Mouse (Mus musculus): ENCODE measurements around the gene Xpr1.

The Xpr1 gene

DNA sequence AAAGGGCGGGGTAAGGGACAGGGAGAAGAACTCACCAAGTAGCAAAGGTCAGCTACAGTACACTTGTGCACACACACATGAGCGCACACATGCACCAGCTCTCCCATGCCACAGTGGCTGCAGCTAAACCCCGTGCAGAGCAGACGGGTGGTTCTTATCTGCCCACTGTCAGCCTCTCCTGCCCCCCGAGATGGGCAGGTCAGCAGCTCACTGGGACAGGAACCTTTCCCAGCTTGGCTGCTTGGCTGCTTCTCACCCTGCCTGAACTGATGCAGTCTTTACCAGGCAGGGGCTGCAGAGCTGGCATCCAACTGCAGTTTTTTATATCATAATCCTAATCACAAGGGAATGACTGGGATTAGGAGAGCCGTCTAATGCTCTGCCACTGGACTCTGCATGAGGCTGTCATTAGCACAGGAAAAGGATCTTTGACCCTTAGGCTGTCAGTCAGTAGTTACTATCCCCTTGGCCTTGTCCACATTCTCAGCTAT is 164.5 kb downstream of the Xpr1 start:
- WGBS = 59% methylated on average over 6 of the region's 6 CpGs

DNA sequence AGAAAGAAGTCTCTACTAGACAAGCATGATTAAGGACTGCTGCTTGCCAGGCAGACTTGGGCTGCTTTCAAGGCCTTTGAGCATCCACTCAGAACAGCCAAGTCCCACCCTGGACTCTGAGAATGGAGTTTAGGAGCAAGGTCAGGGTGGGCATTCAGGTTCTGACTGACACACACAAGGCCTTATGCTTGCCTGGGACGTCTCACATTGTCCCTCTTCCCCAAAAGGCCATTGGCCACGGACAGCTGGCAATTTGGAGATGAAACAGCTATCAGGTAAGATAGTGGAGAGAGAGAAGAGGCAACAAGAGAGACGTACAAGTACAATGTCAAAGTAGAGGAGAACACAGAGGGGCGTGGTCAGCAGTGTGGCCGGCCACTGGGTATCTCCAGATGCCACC is 165.6 kb downstream of the Xpr1 start:
- 86% methylated on average over 5 of the region's 5 CpGs for WGBS

DNA sequence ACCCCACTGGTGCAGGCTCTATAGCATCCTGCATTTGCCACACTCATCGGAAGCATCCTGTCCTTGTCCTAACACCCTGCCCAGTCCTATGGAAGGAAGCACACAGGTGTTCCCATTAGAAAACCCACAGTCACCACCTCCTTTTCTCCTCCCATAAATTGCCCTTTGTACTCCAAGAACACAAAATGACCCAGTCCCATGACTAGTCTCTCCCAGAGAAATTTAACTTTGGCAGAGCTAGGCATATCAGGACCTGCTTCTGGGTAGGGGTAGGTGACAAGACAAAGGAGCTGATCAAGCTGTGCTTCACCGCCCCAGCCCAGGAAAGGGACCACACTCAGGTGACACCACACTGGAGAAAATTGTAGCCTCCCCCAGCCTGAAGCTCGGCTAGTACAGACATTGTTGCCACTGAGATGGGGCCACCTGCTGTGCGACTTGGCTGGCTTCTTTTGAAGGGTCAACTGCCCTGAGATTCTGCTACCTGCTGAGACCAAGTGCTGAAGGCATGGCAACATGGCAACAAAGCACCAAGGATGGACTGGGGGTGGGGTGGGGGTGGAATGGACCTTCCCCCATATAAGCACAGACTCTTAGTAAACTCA is 166.6 kb downstream of the Xpr1 start:
- 71% methylated on average over 4 of the region's 4 CpGs for WGBS

DNA sequence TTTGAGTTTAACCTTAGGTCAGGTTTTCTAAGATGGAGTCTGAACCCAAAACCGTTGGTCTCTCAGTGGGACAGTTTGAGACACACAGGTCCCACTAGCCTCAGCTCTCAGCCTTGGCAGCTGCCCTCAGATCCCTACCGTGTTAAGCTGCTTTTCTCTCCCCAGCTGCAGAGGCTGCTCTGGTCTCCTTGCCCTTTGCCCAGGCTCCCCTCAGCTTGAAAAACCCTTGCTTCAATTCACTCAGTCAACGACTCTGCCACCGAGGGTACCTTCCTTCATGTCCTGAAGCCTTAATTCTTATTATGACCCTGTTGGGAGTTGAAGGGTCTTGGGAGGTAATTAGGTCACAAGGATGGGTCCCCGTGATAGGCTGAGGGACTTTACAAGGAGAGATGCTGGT is 167.3 kb downstream of the Xpr1 start:
- 61% methylated on average over 5 of the region's 5 CpGs for WGBS

DNA sequence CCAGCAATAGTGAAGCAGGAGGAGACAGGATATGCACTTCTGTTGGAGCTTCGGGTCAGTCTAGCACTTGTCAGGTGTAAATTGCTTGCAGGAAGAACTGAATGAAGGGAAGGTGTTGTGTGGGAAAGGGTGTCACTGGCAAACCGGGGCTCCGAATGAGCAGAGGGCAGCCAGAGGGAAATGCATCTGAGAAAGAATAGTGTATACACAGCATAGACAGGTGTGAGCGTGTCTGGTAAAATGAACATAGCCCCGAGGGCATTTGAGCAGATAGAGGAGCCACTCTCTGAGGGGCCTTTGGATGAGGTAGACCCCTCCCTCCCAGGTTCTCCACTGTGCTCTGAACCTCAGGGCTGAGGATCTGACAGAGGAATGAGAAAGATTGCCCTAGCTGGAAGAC is 169.2 kb downstream of the Xpr1 start:
- WGBS = 66% methylated on average over 5 of the region's 5 CpGs

DNA sequence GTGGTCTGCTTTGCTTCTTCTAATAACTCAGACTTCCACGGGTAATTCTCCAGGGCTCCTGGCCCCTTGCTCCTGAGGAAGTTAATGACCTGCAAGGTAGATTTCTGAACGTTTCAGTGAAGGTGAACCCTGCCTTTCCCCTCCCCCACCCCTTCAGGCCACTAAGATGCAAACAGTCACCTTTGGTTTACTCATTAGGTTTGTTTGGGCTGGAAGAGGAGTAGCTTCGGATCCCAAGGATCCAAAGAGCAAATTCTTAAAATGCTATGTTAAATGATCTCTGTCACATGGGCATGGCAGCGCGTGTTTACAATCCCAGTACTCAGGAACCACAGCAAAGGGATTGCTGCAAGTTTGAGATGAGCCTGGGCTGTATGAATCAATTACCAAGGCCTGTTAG is 169.8 kb downstream of the Xpr1 start:
- 68% methylated on average over 5 of the region's 5 CpGs for whole genome bisulfite sequencing

DNA sequence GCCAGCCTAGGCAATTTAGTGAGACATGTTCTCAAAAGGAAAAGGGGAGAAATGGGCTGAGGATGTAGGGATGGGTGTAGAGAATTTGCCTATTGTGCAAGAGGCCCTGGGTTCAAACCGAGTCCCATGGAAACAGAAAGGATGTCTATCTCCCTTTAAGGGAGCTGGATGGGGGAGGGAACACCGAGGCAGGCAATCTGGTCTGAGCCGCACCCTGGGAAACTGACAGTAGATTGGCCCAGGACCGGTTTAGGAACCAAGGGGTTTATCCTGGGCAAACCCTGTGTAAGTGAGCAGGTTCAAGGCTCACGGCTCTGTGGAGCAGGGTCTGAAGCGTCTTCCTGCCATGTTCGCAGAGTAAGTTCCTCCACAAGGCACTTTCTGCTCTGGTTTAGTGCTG is 171.7 kb downstream of the Xpr1 start:
- WGBS = 85% methylated on average over 7 of the region's 7 CpGs

DNA sequence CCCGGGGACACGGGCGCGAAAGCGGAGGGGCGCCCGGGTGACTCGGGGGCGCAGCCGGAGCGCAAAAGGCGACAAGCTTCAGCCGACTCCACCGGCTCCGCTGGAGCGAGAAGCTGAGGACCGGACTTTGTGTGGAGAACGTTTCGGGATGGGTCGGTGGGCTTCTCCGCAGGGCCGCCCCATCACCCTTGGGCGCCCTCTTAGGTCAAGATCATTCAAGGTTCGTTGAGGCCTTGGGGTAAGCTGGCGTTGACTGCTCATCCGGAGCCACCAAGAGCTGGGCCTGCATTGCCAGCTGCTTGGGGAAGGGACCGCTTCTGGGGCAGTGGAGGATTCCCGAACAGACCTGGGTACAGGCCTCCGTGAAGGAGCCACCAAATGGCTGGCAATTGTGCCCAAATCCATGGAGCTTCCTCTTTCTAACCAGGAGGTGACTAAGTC is 172.4 kb downstream of the Xpr1 start:
- 33% methylated on average over 29 of the region's 29 CpGs for WGBS

- 13% methylated on average over 83 of the region's 85 CpGs for WGBS
Measured at GRCm38 (mm10) chr1:155243797-155244770, 173.1 kb downstream of the Xpr1 start, which contains the start of gene BC034090. Gene BC034090 (minus strand): TSS chr1:155244444.

- 78% methylated on average over 1 of the region's 1 CpGs for WGBS
Measured at GRCm38 (mm10) chr1:155242488-155242745, 174.8 kb downstream of the Xpr1 start.

- WGBS = 81% methylated on average over 12 of the region's 12 CpGs
Measured at GRCm38 (mm10) chr1:155241701-155242487, 175.3 kb downstream of the Xpr1 start.

- whole genome bisulfite sequencing = 73% methylated on average over 6 of the region's 6 CpGs
Measured at GRCm38 (mm10) chr1:155239962-155240717, 177.1 kb downstream of the Xpr1 start.

GRCm38 (mm10) chr1:155239169-155239568 is 178.0 kb downstream of the Xpr1 start:
- 52% methylated on average over 4 of the region's 4 CpGs for WGBS

GRCm38 (mm10) chr1:155238126-155238525 is 179.1 kb downstream of the Xpr1 start:
- WGBS = 79% methylated on average over 5 of the region's 5 CpGs

DNA sequence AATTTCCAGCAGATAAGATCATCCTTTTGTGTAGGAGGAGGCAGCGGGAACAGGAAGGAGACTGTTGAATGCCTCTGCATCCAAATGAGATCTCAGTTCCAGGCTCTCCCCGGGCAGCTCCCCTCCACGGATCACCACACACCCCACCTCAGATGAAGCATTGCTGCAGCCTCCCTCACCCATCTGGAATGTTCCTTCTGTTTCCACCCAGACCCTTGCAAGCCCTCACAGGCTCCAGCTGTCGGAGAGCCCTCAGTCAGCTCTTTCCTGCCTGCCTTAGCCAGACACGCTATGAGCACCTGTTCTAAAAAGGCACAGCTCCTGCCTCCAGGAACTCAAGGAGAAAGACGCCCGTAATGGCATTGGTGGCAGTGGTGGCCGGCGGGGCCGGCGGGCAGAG is 179.8 kb downstream of the Xpr1 start:
- 38% methylated on average over 11 of the region's 11 CpGs for WGBS

- 41% methylated on average over 13 of the region's 13 CpGs for WGBS
Measured at GRCm38 (mm10) chr1:155236306-155237024, 180.8 kb downstream of the Xpr1 start.

- WGBS = 41% methylated on average over 2 of the region's 2 CpGs
Measured at GRCm38 (mm10) chr1:155235641-155236040, 181.6 kb downstream of the Xpr1 start.

GRCm38 (mm10) chr1:155233931-155234607 is 183.1 kb downstream of the Xpr1 start:
- 18% methylated on average over 14 of the region's 14 CpGs for WGBS

DNA sequence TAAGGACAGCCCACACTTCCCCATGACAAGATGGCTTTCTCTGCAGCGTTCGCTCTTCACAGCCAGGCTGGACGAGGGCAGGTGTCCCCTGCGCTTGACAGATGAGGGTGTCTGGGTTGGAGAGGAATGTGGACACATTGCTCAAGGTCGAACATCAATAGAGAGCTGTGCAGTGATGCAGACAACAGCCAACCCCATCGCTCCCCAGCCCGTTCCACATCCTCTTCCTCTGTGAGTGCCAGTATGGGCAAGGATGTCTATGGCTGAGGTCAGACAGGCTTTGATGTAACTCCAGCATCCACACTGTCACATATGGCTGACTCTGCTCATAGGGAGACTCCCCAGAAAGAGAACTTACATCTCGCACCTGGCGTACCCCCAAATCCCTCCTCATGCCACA is 183.8 kb downstream of the Xpr1 start:
- WGBS = 79% methylated on average over 9 of the region's 9 CpGs

- 58% methylated on average over 6 of the region's 6 CpGs for WGBS
Measured at GRCm38 (mm10) chr1:155232786-155233185, 184.4 kb downstream of the Xpr1 start.

All from cerebral cortex, adult 2 months (tissue).